Mouse (Mus musculus): ENCODE measurements around the gene Gramd4. TPM values are rescaled to one million over a fixed set of nuclear protein-coding genes. Genes with fewer than 3 reads are reported as not detected.
"Not testable (repeated sequence)": the region's sequence is repeated elsewhere in the genome, so short reads cannot be mapped to it uniquely, and the experiment has no call there.

Gene Gramd4
- total RNA-seq, 2 experiments from 2014 or later, result 30.1 to 33.6 TPM

DNA sequence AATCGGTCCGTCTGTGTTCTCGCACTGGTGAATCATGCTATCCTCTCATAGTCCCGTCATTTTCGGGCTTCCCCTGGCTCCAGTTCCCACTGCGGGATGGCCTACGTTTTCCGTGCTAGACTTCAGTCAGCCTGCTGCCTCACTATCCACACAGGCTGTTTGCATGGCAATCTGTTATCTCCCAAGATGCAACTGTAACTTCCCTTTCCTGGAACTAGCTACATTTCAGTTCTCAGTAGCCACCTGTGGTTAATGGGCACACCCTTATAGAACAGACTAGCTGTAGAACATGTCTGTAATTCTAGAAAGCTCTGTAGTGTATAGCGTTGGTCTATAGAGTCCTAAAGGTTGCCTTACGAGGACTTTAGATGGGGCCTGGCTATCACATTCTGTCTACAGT lies 6.3 kb upstream of the Gramd4 start:
- peak; percentile 4 for DNase-seq

DNA sequence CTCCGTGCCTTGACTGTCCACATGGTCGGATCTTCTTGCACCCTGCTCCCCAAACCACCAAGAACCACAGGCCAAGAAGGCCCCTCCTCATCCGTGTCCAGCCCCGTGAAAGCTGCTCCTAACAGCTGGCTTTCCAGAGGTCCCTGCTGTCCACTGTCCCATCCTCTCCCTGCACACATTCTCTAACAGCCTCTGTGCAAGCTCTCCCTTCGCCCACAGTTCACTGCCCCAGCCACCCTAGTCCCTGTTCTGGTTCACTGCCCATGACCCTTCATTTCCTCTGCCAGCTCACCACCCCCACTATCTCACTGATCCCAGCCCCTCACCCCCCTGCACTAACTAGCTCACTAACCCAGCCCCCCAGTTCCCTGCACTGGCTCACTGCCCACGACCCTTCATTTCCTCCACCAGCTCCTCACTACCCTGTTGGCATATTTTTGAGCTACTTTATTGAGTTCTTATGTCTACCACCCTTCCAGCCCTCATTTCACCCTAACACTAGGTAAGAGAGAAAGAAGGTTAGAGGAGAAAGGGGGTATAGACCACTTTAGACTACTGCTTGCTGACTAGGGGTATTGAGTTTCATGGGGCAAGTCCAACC lies 5.5 kb upstream of the Gramd4 start:
- DNase-seq, result peak; percentile 6

DNA sequence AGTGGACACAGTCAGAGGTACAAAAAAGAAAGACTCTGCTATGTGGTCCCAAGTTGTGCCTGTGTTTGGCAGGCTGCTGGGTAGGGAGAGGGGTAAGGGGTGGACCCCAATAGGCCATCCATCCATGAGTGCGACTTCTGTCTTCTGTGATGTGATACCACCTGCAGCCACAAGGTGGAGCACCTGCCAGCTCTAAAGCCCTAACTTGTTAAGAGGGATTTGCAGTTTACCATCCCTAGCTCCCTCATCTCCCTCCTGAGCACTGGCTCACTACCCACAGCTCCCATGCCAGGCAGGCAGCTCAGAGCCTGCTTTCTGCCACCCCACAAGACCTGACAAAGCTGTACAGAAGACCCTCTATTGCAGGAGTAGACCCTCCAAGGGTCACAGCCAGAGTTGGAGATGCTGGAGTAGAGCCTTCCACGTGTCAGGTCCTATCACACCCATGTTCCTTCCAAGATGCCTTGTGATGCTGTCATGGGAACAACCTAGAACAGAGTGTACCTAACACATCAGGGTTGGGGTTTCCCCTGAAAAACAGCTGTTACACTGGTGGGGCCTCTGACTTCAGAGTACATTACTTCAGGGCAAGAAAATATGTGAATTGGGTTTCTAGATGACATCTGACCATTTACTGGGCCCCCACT lies 3.5 kb upstream of the Gramd4 start:
- peak; percentile 90 for DNase-seq

DNA sequence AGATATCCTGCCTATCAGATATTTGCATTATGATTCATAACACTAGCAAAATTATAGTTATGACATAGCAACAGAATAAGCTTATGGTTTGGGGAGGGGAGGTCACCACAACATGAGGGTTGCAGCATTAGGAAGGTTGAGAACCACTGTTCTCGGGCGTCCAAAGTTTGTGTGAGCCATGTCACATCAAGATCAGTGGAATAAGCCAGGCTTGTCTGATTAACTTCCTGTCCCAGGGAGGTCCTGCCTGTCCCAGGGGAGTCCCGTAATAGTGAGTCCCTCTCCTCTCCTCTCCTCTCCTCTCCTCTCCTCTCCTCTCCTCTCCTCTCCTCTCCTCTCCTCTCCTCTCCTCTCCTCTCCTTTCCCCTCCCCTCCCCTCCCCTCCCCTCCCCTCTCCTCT lies 2.6 kb upstream of the Gramd4 start:
- DNase-seq, result not testable (repeated sequence)

GRCm38 (mm10) chr15:86056221-86056760 lies 1.2 kb upstream of the Gramd4 start:
- peak; percentile 35 for DNase-seq

GRCm38 (mm10) chr15:86057908-86058307 lies 413 bp downstream of the Gramd4 start:
- peak; percentile 13 for DNase-seq

GRCm38 (mm10) chr15:86058394-86058915 lies 960 bp downstream of the Gramd4 start:
- DNase-seq, result peak; percentile 89

DNA sequence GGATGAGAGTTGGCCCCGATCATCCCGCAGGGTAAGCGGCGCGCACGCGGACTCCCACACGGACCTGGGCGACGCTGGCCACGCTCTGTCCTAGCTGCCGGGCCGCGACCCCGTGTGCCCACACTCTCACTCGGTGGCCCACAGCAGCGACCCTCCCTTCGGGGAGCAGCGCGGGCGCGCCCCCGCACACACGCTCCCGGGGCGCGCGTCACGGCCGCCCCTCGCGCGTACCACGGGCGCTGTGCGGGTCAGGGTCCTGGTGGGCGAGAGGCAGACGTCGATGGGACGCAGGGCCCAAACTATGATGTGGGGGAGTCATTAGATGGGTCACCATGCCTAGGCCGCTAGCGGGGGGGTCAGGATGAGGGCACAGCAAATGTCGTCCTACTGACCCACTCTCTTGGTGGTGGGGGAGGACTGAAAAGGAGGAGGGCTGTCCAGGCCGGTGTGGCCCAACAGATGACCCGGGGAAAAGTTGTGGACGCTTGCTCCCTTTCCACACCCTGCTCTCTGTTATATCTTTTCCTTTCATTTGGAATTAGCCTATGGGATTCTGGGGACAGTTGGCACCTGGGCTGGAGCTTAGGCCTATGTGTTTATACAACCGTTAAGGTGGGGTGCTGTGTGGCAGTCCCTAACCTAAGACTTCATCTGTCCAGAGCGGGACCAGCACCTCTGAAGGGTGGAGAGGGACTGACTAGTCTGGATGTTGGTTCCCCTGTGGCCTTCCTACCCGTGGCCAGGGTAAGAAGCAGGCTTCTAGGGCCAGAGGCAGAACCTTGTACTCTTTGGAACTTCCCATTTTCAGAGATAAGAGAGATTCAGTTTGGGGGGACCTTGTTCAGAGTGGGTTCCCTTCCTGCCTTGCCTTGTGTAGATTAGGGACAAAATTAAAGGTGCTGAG lies 1.7 kb downstream of the Gramd4 start:
- DNase-seq, result peak; percentile 47

GRCm38 (mm10) chr15:86059835-86060380 lies 2.4 kb downstream of the Gramd4 start:
- DNase-seq, result peak; percentile 6

DNA sequence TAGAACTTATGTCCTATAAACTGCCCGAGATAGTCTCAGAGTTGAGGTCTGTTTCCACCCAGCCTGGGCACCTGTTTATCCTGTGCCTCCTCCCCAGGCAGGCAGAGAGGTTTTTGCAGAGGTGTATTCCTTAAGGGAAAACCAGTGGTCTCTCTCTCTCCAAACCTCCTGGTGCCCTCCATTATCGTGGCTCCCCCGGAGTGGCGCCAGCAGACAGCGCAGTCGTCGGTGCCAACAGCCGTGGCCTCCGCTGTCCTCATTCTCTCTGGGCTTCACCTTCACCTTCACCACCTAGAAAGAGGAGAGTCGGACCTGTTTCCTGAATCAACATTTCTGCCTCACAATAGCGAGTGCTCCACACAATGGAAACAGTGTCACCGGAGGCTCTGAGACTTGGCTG lies 3.1 kb downstream of the Gramd4 start:
- peak; percentile 26 for DNase-seq

- DNase-seq, result peak; percentile 6
Measured at GRCm38 (mm10) chr15:86061221-86061620, 3.7 kb downstream of the Gramd4 start.

DNA sequence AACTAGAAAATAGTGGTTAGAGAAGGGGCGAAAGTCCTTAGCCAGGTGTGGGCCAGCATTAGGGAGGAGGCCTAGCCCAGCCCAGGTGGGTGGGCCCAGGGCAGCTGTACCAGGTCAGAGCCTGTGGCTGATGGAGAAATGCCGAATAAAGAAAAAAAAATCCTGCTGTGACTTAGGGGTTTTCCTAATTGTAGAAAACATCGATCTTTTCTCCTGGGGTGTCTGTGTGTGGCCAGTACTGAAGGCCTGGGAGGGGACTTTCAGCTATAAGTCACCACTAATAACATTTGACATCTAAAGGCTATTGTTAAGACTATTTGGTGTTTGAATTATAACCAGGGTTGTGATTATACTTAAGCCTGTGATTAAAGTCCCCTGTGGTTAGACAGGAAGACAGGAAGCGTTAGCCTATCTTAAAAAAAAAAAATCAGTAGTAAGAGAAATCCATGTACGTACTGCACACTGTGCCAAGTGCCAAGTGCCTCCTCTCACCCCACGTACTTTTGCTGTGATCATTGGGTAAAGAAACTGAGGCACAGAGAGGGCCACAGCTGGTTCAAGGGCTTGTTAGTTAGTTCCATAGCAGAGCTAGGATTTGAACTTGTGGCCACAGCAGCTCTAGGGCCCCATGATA lies 4.5 kb downstream of the Gramd4 start:
- DNase-seq, result peak; percentile 4

- DNase-seq, result no peak
Measured at GRCm38 (mm10) chr15:86064191-86064849, 6.8 kb downstream of the Gramd4 start.

- DNase-seq, result no peak
Measured at GRCm38 (mm10) chr15:86064850-86065229, 7.3 kb downstream of the Gramd4 start.

- DNase-seq, result no peak
Measured at GRCm38 (mm10) chr15:86065367-86065766, 7.9 kb downstream of the Gramd4 start.

DNA sequence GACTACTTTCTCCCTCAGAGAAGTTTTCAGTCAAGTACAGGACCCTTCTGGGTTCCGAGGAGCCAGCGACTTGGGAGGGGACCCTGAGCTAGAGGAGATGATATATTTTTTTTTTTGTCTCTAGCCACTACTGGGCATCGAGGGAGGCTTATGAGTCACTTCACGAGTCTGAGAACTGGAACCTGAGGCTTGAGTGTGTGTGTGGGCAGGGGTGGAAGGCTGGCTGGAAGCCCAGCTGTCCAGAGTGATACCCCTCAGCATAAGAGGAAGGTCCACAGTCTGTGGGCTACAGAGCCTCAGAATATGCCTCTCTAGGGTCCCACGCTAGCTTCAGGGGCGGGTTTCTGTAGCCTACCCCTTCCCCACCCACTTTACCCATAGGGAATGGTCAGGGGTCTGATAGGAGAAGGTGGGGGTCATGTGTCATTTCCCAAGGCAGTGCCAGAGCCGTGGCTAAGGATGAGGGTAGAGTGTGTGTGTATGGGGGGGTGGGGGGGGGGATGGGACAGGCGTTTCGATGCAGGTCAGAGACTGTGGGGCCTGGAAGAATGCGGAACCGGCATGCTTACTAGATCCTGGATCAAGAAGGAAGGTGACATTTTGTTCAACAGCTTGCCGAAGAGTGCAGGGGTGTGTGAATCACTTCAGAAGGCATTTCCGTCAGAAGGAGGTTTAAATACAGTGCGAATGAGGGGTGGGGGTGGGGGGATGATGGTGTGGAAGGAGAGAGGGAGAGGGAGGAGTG lies 9.5 kb downstream of the Gramd4 start:
- DNase-seq, result no peak

DNA sequence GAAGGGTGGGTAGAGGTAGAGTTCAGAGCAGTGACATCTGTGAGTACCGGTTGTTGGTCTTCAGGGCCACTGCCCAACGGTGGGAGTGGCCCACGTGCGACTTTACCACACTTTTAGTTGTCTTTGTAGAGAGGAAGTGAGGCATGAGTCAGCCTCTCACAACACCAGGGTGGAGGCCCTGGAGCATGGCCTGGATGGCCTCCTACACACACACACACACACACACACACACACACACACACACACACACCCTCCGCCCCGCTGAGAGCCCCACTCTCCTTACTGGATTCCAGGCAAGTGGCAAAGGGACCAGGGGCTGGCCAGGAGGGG lies 10.1 kb downstream of the Gramd4 start:
- no peak for DNase-seq

GRCm38 (mm10) chr15:86067941-86068495 lies 10.5 kb downstream of the Gramd4 start:
- no peak for DNase-seq

DNA sequence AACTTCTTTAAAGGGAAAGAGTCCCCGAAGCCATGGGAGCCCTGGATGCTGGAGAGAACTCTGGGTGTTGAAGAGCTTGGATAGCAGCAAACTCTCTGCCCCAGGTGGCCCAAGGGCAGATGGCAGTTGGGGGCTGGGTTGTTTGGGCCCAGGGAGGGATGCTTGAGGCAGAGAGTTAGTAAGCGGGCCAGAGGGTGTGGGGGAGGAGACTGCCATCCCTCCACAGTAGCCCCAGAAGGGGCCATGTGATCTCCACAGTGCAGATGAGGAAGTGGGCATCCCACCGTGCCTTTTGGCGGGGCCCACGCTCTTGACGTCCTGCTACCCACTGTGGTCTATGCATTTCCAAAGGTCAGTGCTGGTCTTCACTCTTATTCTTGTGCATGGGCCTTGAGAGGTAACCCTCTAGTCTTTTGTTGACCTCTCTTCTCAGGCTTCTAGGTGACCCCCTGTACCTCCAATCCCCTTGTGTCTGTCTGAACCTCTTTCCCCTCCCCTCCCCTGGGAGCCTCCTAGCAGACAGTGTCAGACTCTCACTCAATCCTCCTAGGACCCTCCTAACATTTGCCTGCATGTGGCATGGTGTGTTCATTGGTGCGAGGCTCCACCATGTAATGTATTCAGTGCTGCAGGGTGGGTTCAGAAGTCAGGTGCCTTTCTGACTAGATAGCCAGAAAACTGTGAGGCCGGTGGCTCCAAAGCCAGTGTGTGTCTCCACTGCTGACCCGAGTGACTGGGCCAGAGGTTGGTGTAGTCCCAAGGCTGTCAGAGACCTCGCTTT lies 11.7 kb downstream of the Gramd4 start:
- no peak for DNase-seq

- no peak for DNase-seq
Measured at GRCm38 (mm10) chr15:86070368-86070767, 12.9 kb downstream of the Gramd4 start.
